Mouse (Mus musculus) testis, adult 2 months (tissue): ENCODE data around the gene Cyp2d9. TPM values are rescaled to one million over a fixed set of nuclear protein-coding genes. Genes with fewer than 3 reads are reported as not detected.
"Not testable (repeated sequence)": the region's sequence is repeated elsewhere in the genome, so short reads cannot be mapped to it uniquely, and the experiment has no call there.

ENCODE experiments used
- H3K27ac ChIP-seq: fragments of 200-500 bp; 2 replicates; pipeline ENCODE4 v1.5.1; 2012; ENCODE audit warnings: low read depth, low read length; ENCODE audit not compliant: control insufficient read depth, insufficient read depth
- H3K27me3 ChIP-seq: fragments of 200-500 bp; 2 replicates; pipeline ENCODE4 v1.6.1; 2012; ENCODE audit warnings: mild to moderate bottlenecking, low read length, moderate library complexity; ENCODE audit not compliant: control insufficient read depth, insufficient read depth
- H3K36me3 ChIP-seq: fragments of 200-500 bp; 2 replicates; pipeline ENCODE4 v1.6.1; 2012; ENCODE audit warnings: mild to moderate bottlenecking, low read length; ENCODE audit not compliant: control insufficient read depth, insufficient read depth
- H3K4me1 ChIP-seq: fragments of 200-500 bp; 2 replicates; pipeline ENCODE4 v1.6.1; 2012; ENCODE audit warnings: low read length; ENCODE audit not compliant: control insufficient read depth, insufficient read depth
- H3K4me3 ChIP-seq: fragments of 200-500 bp; 2 replicates; pipeline ENCODE4 v1.5.1; 2012; ENCODE audit warnings: low read depth, mild to moderate bottlenecking, low read length, moderate library complexity, mixed read lengths; ENCODE audit not compliant: control insufficient read depth
- CTCF ChIP-seq: fragments of 200-500 bp; IDR thresholded peaks from 2 replicates; pipeline ENCODE4 v1.5.1; 2012; ENCODE audit warnings: low read depth, mild to moderate bottlenecking, inconsistent platforms, low read length, moderate library complexity; ENCODE audit not compliant: control insufficient read depth, insufficient read depth, insufficient replicate concordance
- POLR2A ChIP-seq: fragments of 200-500 bp; IDR thresholded peaks from 2 replicates; pipeline ENCODE4 v1.6.1; 2012; ENCODE audit warnings: low read depth, mild to moderate bottlenecking, inconsistent platforms, low read length, moderate library complexity; ENCODE audit not compliant: control insufficient read depth
- polyA plus RNA-seq: library from polyadenylated mRNA; depleted of rRNA; stranded (reverse); fragments of >200 nt; gene quantifications from 2 replicates; pipeline ENCODE4 v1.2.3, GENCODE M21; 2012

Cyp2d9 gene
- polyA plus RNA-seq, 1 experiment: not detected

DNA sequence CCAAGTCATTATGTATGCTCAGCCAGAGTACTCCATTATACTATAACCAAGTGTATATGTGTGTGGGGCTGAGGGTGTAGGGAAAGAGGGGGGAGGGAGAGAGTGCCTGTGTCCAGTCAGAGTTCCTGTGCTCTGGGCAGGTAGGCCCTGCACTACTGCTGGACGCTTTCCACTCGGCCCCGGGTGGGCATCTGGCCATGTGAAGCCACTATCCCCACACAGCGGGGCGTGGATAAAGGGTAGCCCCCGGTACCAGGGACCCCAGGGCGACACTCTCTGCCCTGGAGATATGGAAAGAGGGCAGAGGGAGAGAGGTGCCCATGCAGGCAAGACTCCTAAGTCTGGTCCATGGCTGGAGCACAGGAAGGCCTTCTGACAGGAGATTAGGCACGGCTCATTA lies 12.0 kb downstream of the Cyp2d9 start:
- TF ChIP-seq POLR2A (no peak), CTCF (no peak)
- H3K36me3 ChIP-seq: no peaks in the 10 kb centered on the region
- no peak overlapping the region for H3K27ac ChIP-seq
- H3K4me1 ChIP-seq: no peaks in the 10 kb centered on the region
- H3K27me3 ChIP-seq: no peaks in the 10 kb centered on the region
- no peak overlapping the region for H3K4me3 ChIP-seq

DNA sequence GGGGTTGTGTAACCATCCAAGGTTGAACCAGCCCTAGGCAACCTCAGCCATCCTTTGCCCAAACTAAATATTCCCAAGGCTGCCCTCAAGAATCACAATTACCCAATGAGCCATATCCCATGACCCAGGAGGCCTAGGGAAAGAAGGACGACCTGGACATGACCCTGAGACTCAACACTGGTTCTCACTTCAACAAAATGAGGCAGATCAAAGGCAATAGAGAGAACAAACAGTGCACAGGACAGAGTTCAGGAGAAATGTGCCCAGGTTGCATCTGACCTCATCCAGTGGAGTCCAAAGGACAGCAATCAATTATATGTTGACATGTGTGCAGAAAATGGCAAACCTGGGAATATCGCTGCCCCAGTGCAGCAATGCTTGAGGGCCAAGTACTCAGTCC lies 16.8 kb downstream of the Cyp2d9 start:
- not testable (repeated sequence) for H3K4me1 ChIP-seq, H3K36me3 ChIP-seq, H3K4me3 ChIP-seq, H3K27me3 ChIP-seq, H3K27ac ChIP-seq

GRCm38 (mm10) chr15:82452133-82452532 lies 18.9 kb downstream of the Cyp2d9 start:
- H3K27me3 ChIP-seq, H3K4me1 ChIP-seq, H3K36me3 ChIP-seq, H3K27ac ChIP-seq, H3K4me3 ChIP-seq: not testable (repeated sequence)

GRCm38 (mm10) chr15:82453501-82453900 lies 20.3 kb downstream of the Cyp2d9 start:
- H3K4me3 ChIP-seq, H3K4me1 ChIP-seq: not testable (repeated sequence)

GRCm38 (mm10) chr15:82456086-82456790 lies 23.0 kb downstream of the Cyp2d9 start:
- not testable (repeated sequence) for H3K36me3 ChIP-seq, H3K4me3 ChIP-seq, H3K27me3 ChIP-seq, H3K4me1 ChIP-seq, H3K27ac ChIP-seq

More at GRCm38 (mm10) chr15:82453501-82453900, 20.3 kb downstream of the Cyp2d9 start:
- not testable (repeated sequence) for H3K27ac ChIP-seq, H3K27me3 ChIP-seq, H3K36me3 ChIP-seq

DNA sequence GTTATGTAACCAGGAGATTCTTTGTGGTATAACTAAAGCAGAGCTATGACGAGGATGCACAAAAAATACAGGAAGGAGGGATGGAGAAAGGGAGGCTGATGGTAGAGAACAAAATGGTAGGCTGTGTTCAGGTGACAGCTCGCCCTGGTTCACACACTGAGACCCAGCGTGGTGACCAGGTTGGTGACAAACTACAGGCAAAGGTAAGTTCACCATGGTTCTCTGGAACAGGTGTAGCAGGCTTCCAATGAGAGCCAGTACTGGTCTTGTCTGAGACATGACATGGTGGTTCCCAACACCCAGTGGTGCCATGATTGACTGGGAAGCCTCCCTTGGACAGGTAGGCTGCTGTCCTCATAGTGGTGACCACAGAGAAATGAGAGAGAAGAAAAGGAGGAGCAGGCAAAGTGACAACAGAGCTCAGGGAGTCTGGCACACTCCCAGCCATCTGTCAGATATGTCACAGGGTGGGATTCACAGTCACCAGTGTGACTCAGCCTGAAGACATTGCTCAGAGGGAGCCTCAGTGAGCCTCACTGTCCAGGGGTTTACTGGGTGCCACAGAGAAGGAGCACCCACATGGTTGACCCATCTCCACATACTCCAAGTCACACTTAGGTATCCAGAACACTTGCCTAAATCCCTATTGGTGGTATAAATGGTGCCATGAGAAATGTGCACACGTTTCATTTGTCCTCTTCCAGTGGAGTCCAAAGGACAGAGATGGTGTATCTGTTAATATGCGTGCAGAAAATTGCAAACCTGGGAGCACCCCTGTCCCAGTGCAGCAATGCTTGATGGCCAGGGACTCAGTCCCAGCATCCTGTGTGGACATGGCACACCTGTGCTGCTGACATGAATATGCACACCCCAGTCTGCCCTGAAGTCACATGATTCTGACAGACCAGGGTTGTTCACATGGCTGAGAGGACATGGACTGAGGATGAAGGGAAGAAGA lies 24.1 kb downstream of the Cyp2d9 start:
- H3K27me3 ChIP-seq: no peaks in the 10 kb centered on the region
- TF ChIP-seq CTCF (no peak), POLR2A (no peak)
- no peak overlapping the region for H3K27ac ChIP-seq
- no peaks in the 10 kb centered on the region for H3K4me1 ChIP-seq
- H3K36me3 ChIP-seq: no peaks in the 10 kb centered on the region
- no peak overlapping the region for H3K4me3 ChIP-seq

GRCm38 (mm10) chr15:82459266-82459665 lies 26.0 kb downstream of the Cyp2d9 start:
- H3K27ac ChIP-seq, H3K4me1 ChIP-seq, H3K36me3 ChIP-seq, H3K4me3 ChIP-seq, H3K27me3 ChIP-seq: not testable (repeated sequence)

DNA sequence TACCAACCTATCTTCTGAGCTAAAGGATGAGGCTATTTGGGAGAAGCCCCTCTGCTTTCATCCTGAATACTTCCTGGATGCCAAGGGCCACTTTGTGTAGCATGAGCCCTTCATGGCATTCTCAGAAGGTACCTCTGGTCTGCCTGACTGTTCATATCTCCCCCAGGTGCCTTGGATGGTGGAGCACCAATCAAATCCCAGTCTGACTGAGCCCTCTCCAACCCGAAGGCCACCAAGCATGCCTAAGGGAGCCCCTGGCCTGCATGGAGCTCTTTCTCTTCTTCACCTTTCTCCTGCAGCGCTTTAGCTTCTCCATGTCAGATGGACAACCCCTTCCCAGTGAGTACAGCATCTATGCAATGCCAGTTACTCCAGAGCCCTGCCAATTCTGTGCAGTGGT lies 31.5 kb downstream of the Cyp2d9 start:
- TF ChIP-seq CTCF: no peak
- no peak for TF ChIP-seq POLR2A
- Histone ChIP-seq H3K27me3 (no peaks in the 10 kb centered on the region), H3K4me1 (no peaks in the 10 kb centered on the region), H3K27ac (no peak overlapping the region), H3K4me3 (no peak overlapping the region), H3K36me3 (no peaks in the 10 kb centered on the region)

DNA sequence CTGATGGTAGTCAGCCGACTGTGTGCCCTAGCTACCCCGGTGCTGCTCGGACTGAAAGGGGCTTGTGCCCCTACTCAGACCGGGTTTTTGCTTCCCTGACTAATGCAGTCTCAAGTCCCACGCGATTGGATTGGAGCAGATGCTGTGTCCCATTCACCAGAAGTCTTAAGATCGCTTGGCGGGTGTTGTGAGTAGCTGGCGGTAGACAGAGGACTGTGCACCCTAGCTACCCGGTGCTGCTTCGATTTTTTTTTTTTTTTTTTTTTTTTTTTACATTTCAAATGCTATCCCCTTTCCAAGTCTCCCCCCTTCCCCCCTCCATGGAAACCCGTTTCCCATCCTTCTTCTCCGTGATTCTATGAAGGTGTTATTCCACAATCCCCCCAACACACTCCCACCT lies 61.0 kb downstream of the Cyp2d9 start:
- not testable (repeated sequence) for H3K27ac ChIP-seq, H3K27me3 ChIP-seq, H3K4me3 ChIP-seq, H3K36me3 ChIP-seq, H3K4me1 ChIP-seq
